Mouse (Mus musculus): ENCODE results near the gene Chdh. TPM values are rescaled to one million over a fixed set of nuclear protein-coding genes. Genes with fewer than 3 reads are reported as not detected.

Chdh gene
- total RNA-seq, 2 experiments from 2014 or later: 0.29 TPM

- DNase-seq: no peak
Measured at GRCm38 (mm10) chr14:30064864-30065263, 56.0 kb downstream of the Chdh start.

DNA sequence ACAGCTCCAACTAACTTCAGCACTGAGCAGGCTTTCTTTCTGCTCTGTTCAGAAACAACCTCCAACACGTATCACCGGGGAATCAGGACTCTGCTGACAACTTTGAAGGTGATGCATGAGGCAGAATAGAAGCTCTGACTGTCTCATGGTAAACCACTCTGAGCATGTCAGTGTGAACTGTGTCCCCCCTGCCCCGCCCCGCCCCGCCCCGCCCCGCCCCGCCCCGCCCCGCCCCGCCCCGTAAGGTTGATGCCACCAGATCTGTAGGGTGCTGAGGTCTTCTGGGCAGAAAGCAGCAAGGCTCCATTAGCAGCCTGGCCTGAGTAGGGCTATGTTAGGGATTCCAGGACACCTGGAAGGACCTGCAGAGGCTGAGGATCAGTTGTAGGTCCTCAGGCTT is 57.9 kb downstream of the Chdh start:
- DNase-seq: no peak

DNA sequence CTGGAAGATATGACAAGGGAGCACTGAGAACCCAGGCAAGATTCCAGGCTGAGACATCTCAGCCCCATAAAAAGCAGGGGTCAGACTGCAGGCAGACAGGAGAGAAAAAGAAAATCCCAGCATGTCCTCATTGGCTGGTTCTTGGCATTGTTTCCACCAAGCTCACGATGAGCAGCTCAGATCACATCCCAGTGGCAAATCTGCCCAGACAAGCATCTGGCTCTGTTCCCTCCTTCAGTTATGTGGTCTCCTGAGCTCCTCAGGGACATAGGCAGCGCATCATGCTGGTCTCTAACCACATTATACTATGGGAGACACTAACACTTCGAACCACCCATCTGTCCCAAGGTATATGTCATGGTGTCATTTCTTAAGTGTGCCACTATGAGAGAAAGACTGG is 59.7 kb downstream of the Chdh start:
- no peak for DNase-seq

GRCm38 (mm10) chr14:30075268-30075887 is 66.6 kb downstream of the Chdh start:
- DNase-seq: no peak

DNA sequence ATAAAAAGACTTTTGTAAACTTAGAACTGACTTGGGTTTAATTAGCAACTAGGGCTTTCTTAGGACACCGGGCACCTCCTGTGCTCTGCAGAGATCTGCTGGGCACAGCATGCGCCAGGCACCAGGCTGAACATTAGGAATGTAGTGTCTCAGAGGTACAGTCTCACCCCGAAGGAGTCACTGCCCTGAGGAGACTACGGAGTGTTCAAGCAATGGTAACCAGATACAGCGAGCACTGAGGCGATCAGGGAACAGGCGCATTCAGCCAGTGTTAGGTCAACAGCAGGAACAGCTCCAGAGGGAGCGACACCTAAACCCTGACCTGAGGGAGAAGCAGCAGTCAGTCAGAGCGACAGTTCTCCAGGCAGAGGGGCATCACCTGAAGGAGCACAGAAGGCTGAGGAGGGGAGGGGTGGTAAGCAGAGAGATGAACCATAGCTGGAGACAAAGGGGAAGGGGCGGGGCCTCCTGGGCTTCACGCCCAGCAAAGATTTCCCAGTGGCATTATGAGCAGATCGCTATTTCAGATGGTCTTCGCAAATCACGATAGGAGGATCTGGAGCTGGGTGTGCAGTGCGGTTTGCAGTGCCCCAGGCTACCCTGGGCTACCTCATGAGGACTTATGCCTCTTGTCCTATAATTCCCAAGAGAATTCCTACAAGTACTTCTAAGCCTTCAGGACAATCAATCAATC is 69.4 kb downstream of the Chdh start:
- DNase-seq: no peak

- no peak for DNase-seq
Measured at GRCm38 (mm10) chr14:30079729-30080128, 70.9 kb downstream of the Chdh start.

Small RNAs within 50 kb of the gene (microRNA-seq; reads per million reads assigned to microRNA genes)
- 0 to 0.41 reads per million in 2 experiments for gene Mir6947

Other genes starting within 250 kb of the Chdh start
- gene Selenok, start 40.7 kb upstream of the Chdh start, total RNA-seq (2021): 10 to 100 TPM; 80.1 to 80.2 TPM
- gene Actr8, start 30.7 kb upstream of the Chdh start, total RNA-seq (2021): 10 to 100 TPM; 37.8 to 38.6 TPM
- gene Il17rb, start 127 bp upstream of the Chdh start, total RNA-seq (2021): under 1 TPM in 1 of 2 experiments, not detected in 1; 0.41 TPM

Measured in heart, postnatal 4 days (tissue).